Mouse (Mus musculus) embryo, embryonic 11 days (tissue): ENCODE measurements around the gene Ndufa5.

Experiments
- DNase-seq: peaks from one replicate; pipeline ENCODE4 v3.0.0-alpha.2; 2015

Ndufa5 gene

GRCm38 (mm10) chr6:24527155-24528063, at the start of gene Ndufa5:
Ndufa5 (minus strand) TSS chr6:24528013.
- peak; percentile 98 for DNase-seq

GRCm38 (mm10) chr6:24573319-24573718, 45.5 kb upstream of the Ndufa5 start:
- no peak for DNase-seq

GRCm38 (mm10) chr6:24572431-24572830, 44.6 kb upstream of the Ndufa5 start:
- DNase-seq, result no peak

- DNase-seq, result no peak
These were observed 43.3 kb upstream of the Ndufa5 start for GRCm38 (mm10) chr6:24571126-24571525.

GRCm38 (mm10) chr6:24570278-24570677, 42.5 kb upstream of the Ndufa5 start:
- DNase-seq, result no peak

GRCm38 (mm10) chr6:24569711-24570110, 41.9 kb upstream of the Ndufa5 start:
- no peak for DNase-seq

- DNase-seq, result no peak
These were observed 41.1 kb upstream of the Ndufa5 start for GRCm38 (mm10) chr6:24568963-24569362.

- DNase-seq, result no peak
These were observed 37.1 kb upstream of the Ndufa5 start for GRCm38 (mm10) chr6:24564886-24565285.

- no peak for DNase-seq
These were observed 36.3 kb upstream of the Ndufa5 start for GRCm38 (mm10) chr6:24564081-24564480.

- DNase-seq, result peak; percentile 24
These were observed 27.7 kb upstream of the Ndufa5 start for GRCm38 (mm10) chr6:24555488-24555887.

GRCm38 (mm10) chr6:24554427-24555086, 26.7 kb upstream of the Ndufa5 start:
- DNase-seq, result no peak

- DNase-seq, result no peak
These were observed 24.2 kb upstream of the Ndufa5 start for GRCm38 (mm10) chr6:24552046-24552445.

- DNase-seq, result no peak
These were observed 22.0 kb upstream of the Ndufa5 start for GRCm38 (mm10) chr6:24549801-24550200.

- DNase-seq, result no peak
These were observed 19.1 kb upstream of the Ndufa5 start for GRCm38 (mm10) chr6:24546716-24547420.

- no peak for DNase-seq
These were observed 15.3 kb upstream of the Ndufa5 start for GRCm38 (mm10) chr6:24543119-24543591.

GRCm38 (mm10) chr6:24542393-24542792, 14.6 kb upstream of the Ndufa5 start:
- no peak for DNase-seq

- DNase-seq, result no peak
These were observed 12.3 kb upstream of the Ndufa5 start for GRCm38 (mm10) chr6:24540106-24540505.

GRCm38 (mm10) chr6:24538435-24538834, 10.6 kb upstream of the Ndufa5 start:
- DNase-seq, result no peak

- DNase-seq, result no peak
These were observed 5.0 kb upstream of the Ndufa5 start for GRCm38 (mm10) chr6:24532804-24533203.

- DNase-seq, result no peak
These were observed 3.1 kb upstream of the Ndufa5 start for GRCm38 (mm10) chr6:24530711-24531420.

GRCm38 (mm10) chr6:24530166-24530565, 2.4 kb upstream of the Ndufa5 start:
- DNase-seq, result peak; percentile 77

GRCm38 (mm10) chr6:24528064-24528243, 141 bp upstream of the Ndufa5 start, which contains the start of gene Asb15:
Asb15 (plus strand) TSS chr6:24528144.
- DNase-seq, result no peak

- DNase-seq, result no peak
These were observed 2.1 kb downstream of the Ndufa5 start for GRCm38 (mm10) chr6:24525705-24526104.
